Mouse (Mus musculus) liver, adult 2 months (tissue): ENCODE results near the gene Csnk2b.

Source experiments
- CTCF ChIP-seq: fragments of 200-500 bp; IDR thresholded peaks from 2 replicates; pipeline ENCODE4 v1.5.1; 2011; ENCODE audit warnings: low read depth, low read length, control low read depth
- POLR2A ChIP-seq: fragments of 200-500 bp; IDR thresholded peaks from 2 replicates; pipeline ENCODE4 v1.6.1; 2011; ENCODE audit warnings: low read length, control low read depth; ENCODE audit not compliant: insufficient read depth; ENCODE audit errors: extremely low read depth

DNA sequence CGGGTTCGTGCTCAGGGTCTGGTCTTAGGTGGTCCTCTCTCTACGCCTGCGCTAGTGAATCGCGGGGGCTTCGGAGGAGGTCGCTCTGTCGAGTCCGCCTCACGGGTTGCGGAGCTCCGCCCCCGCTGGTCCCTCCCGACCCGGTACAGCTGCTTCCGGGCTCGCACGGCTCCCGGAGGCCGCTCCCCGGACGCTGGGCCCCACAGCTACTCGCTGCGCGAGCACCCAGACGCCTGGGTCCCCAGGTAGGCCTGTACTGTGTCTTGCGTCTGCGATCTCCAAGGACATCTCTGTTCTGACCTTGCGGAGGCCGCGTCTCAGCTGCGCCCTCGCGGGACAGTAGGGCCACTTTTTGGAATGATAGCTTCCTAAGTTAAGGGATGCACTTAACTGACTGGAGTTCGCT is 4.4 kb upstream of the Csnk2b start, which contains the start of gene D17H6S53E:
- TF ChIP-seq CTCF = no peak
- peak; percentile 69; the same call in 1 of the 2 replicates for TF ChIP-seq POLR2A
